Mouse (Mus musculus): Measurements from ENCODE around the gene Serpina3a. TPM values are rescaled to one million over a fixed set of nuclear protein-coding genes. Genes with fewer than 3 reads are reported as not detected.

The Serpina3a gene
- total and polyA plus RNA-seq, 2 experiments = not detected

DNA sequence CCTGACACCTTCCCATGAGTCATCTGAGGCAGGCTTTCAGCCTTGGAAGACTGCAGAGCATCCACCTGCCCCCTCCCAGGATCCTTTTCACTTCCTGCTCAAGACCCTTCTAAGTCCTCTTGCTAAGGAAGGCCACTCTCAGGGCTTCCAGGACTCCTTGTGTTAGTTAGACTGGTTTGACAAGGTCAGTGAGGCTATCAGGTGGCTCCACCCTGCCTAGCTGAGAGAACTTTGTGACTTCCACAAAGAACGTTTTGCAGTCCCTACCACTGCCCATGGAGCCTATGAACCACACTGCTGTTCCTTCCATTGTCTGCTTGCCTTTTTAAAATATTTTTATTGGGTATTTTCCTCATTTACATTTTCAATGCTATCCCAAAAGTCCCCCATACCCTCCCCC is 40.8 kb upstream of the Serpina3a start:
- 29% methylated on average over 1 of the region's 1 CpGs for WGBS
- Histone ChIP-seq H3K4me1 (ENCODE audit: control insufficient read depth, insufficient read depth, low read length) (peaks cover 27% of the 10 kb centered on the region), H3K79me2 (ENCODE audit: control insufficient read depth, insufficient read depth, low read length) (no peaks in the 10 kb centered on the region), H3K27ac (replicated peaks; ENCODE audit: insufficient read depth, low read depth, low read length) (no peak overlapping the region), H3K36me3 (ENCODE audit: control insufficient read depth, insufficient read depth, low read length) (no peaks in the 10 kb centered on the region), H3K4me3 (ENCODE audit: insufficient read depth, low read depth, low read length) (no peak overlapping the region), H3K27me3 (ENCODE audit: control insufficient read depth, insufficient read depth, low read length) (no peaks in the 10 kb centered on the region), H3K9ac (ENCODE audit: low read depth, low read length) (no peak overlapping the region)
- no peak for TF ChIP-seq POLR2A (IDR thresholded peaks at IDR 0.05; ENCODE audit: extremely low read depth, insufficient read depth, low read length)
- TF ChIP-seq CTCF (IDR thresholded peaks at IDR 0.05; ENCODE audit: low read depth, low read length) = no peak
- no peak for DNase-seq (ENCODE audit: extremely low read depth, low read depth, low spot score)

DNA sequence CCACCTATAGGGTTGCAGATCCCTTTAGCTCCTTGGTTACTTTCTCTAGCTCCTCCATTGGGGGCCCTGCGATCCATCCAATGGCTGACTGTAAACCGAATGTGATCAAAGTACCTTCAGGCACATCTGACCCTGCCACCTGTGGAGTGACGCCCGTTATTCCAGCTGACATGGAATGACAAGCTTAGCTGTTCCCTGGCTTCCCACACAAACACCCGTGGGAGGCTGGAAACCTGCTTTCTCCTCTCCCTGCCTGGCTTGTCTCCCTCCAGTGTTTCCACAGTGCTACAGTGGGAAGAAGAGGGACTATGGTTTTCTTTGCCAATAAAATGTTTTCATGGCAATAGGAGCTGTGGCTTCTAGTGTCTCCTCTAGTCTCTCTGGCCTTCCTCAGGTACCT is 40.2 kb upstream of the Serpina3a start:
- no peak for DNase-seq (ENCODE audit: extremely low read depth, low read depth, low spot score)
- H3K4me1 ChIP-seq (ENCODE audit: control insufficient read depth, insufficient read depth, low read length) = peaks cover 27% of the 10 kb centered on the region
- H3K9ac ChIP-seq (ENCODE audit: low read depth, low read length) = no peak overlapping the region
- no peak overlapping the region for H3K27ac ChIP-seq (replicated peaks; ENCODE audit: insufficient read depth, low read depth, low read length)
- 77% methylated on average over 5 of the region's 5 CpGs for WGBS
- no peak for TF ChIP-seq CTCF (IDR thresholded peaks at IDR 0.05; ENCODE audit: low read depth, low read length)
- no peak for TF ChIP-seq POLR2A (IDR thresholded peaks at IDR 0.05; ENCODE audit: extremely low read depth, insufficient read depth, low read length)
- no peaks in the 10 kb centered on the region for H3K27me3 ChIP-seq (ENCODE audit: control insufficient read depth, insufficient read depth, low read length)
- H3K79me2 ChIP-seq (ENCODE audit: control insufficient read depth, insufficient read depth, low read length) = no peaks in the 10 kb centered on the region
- no peak overlapping the region for H3K4me3 ChIP-seq (ENCODE audit: insufficient read depth, low read depth, low read length)
- no peaks in the 10 kb centered on the region for H3K36me3 ChIP-seq (ENCODE audit: control insufficient read depth, insufficient read depth, low read length)

DNA sequence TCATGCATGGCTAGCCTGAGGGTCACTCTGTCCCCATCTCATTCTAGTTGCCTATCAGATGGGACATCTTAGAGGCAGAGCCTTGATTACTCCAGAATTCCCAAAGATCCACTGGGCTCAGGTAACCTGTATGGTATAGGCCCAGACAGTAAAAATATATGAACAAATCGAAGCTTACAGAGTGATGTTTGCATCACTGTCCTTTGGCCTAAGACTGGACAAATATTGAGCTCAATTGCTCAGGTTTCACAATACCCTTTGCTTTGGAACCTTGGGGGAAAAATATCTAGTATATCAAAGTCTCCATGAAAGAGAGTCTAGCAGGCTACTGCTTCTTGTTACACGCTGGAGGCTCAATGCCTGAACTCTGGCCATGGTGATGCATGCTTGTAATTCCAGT is 22.4 kb upstream of the Serpina3a start:
- TF ChIP-seq CTCF (IDR thresholded peaks at IDR 0.05; ENCODE audit: low read depth, low read length) (no peak), POLR2A (IDR thresholded peaks at IDR 0.05; ENCODE audit: extremely low read depth, insufficient read depth, low read length) (no peak)

DNA sequence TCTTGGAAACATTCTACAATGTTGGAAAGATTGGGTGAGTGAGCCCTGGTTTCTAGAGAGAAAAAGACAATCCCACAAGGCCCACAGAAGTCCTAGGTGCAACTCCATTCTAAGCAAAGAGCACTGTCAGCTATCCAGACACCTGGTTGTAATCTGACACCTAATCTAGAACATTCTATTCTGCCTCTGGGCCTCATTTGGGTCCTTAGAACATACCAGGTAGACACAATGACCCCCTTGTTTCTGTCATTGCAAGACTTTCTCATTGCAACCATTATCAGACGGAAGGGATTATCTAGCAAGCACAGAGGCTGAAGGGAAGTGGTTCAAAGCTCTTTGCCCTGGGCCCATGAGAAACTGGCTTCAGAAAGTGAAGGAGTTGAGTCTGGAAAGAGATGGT is 21.2 kb upstream of the Serpina3a start:
- Histone ChIP-seq H3K4me1 (ENCODE audit: control insufficient read depth, insufficient read depth, low read length) (peaks cover 8% of the 10 kb centered on the region), H3K36me3 (ENCODE audit: control insufficient read depth, insufficient read depth, low read length) (no peaks in the 10 kb centered on the region), H3K27ac (replicated peaks; ENCODE audit: insufficient read depth, low read depth, low read length) (no peak overlapping the region), H3K9ac (ENCODE audit: low read depth, low read length) (no peak overlapping the region), H3K4me3 (ENCODE audit: insufficient read depth, low read depth, low read length) (no peak overlapping the region), H3K79me2 (ENCODE audit: control insufficient read depth, insufficient read depth, low read length) (no peaks in the 10 kb centered on the region), H3K27me3 (ENCODE audit: control insufficient read depth, insufficient read depth, low read length) (no peaks in the 10 kb centered on the region)
- TF ChIP-seq POLR2A (IDR thresholded peaks at IDR 0.05; ENCODE audit: extremely low read depth, insufficient read depth, low read length) = no peak
- TF ChIP-seq CTCF (IDR thresholded peaks at IDR 0.05; ENCODE audit: low read depth, low read length) = no peak
- WGBS = 95% methylated on average over 1 of the region's 1 CpGs
- no peak for DNase-seq (ENCODE audit: extremely low read depth, low read depth, low spot score)

More for the DNA sequence above, 22.4 kb upstream of the Serpina3a start:
- DNase-seq (ENCODE audit: extremely low read depth, low read depth, low spot score) = peak; percentile 69
- no peak overlapping the region for H3K4me3 ChIP-seq (ENCODE audit: insufficient read depth, low read depth, low read length)
- no peak overlapping the region for H3K9ac ChIP-seq (ENCODE audit: low read depth, low read length)
- H3K36me3 ChIP-seq (ENCODE audit: control insufficient read depth, insufficient read depth, low read length) = no peaks in the 10 kb centered on the region
- WGBS = 20% methylated on average over 2 of the region's 2 CpGs
- peaks cover 8% of the 10 kb centered on the region for H3K4me1 ChIP-seq (ENCODE audit: control insufficient read depth, insufficient read depth, low read length)
- peak overlapping the region; percentile 66 for H3K27ac ChIP-seq (replicated peaks; ENCODE audit: insufficient read depth, low read depth, low read length)
- H3K27me3 ChIP-seq (ENCODE audit: control insufficient read depth, insufficient read depth, low read length) = no peaks in the 10 kb centered on the region
- no peaks in the 10 kb centered on the region for H3K79me2 ChIP-seq (ENCODE audit: control insufficient read depth, insufficient read depth, low read length)

DNA sequence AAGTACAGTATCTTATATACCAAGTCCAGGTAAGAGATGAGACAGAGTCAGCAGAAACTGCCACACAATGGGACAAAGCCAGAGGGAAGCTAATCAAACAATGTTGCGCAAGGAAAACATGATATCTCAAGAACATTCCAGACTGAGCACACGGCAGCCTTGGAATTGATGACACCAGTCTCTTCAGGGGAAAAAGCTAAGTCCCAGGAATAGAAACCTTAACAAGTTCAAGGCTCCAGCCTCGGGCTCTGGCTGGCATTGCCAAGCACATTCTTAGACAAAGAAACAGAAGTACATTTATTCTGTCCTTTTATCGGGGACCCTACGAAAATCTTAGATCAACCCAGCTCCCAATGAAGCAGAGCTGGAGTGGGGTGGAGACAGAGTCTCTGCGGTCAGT is 11.8 kb upstream of the Serpina3a start, which contains the start of gene Serpina5:
Serpina5 (plus strand) TSS at position 346 of the 400 bp plus-strand sequence.
- Histone ChIP-seq H3K4me1 (ENCODE audit: control insufficient read depth, insufficient read depth, low read length) (peaks cover 8% of the 10 kb centered on the region), H3K27me3 (ENCODE audit: control insufficient read depth, insufficient read depth, low read length) (no peaks in the 10 kb centered on the region), H3K79me2 (ENCODE audit: control insufficient read depth, insufficient read depth, low read length) (no peaks in the 10 kb centered on the region), H3K9ac (ENCODE audit: low read depth, low read length) (no peak within 1 kb of the TSS), H3K36me3 (ENCODE audit: control insufficient read depth, insufficient read depth, low read length) (no peaks in the 10 kb centered on the region), H3K27ac (replicated peaks; ENCODE audit: insufficient read depth, low read depth, low read length) (no peak within 1 kb of the TSS), H3K4me3 (ENCODE audit: insufficient read depth, low read depth, low read length) (no peak within 1 kb of the TSS)
- 67% methylated on average over 6 of the region's 6 CpGs for WGBS
- DNase-seq (ENCODE audit: extremely low read depth, low read depth, low spot score) = peak; percentile 75
- TF ChIP-seq POLR2A (IDR thresholded peaks at IDR 0.05; ENCODE audit: extremely low read depth, insufficient read depth, low read length) (no peak), CTCF (IDR thresholded peaks at IDR 0.05; ENCODE audit: low read depth, low read length) (no peak)

DNA sequence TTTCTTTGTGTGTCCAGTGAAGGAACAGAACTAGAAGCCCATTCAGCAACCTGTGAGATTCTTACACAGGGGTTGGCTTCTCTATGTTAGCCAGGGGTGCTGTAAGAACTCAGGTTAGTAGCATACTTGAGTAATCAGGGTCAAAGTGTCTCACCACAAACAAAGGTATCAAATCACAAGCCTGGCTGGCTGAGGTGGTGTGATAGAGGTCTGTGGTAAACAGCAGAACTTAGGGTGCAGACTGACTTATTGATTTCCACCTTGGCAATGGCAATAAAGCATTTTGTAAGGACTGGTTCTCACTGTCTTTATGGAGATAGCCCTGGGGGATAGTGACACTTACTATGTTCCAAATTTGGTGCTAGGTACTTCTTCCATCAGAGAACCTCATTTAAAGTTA is 6.7 kb upstream of the Serpina3a start:
- Histone ChIP-seq H3K36me3 (ENCODE audit: control insufficient read depth, insufficient read depth, low read length) (no peaks in the 10 kb centered on the region), H3K9ac (ENCODE audit: low read depth, low read length) (no peak overlapping the region), H3K4me3 (ENCODE audit: insufficient read depth, low read depth, low read length) (no peak overlapping the region), H3K79me2 (ENCODE audit: control insufficient read depth, insufficient read depth, low read length) (no peaks in the 10 kb centered on the region), H3K27ac (replicated peaks; ENCODE audit: insufficient read depth, low read depth, low read length) (peak overlapping the region; percentile 96), H3K4me1 (ENCODE audit: control insufficient read depth, insufficient read depth, low read length) (peaks cover 31% of the 10 kb centered on the region), H3K27me3 (ENCODE audit: control insufficient read depth, insufficient read depth, low read length) (no peaks in the 10 kb centered on the region)
- DNase-seq (ENCODE audit: extremely low read depth, low read depth, low spot score) = peak; percentile 99
- TF ChIP-seq POLR2A (IDR thresholded peaks at IDR 0.05; ENCODE audit: extremely low read depth, insufficient read depth, low read length) = no peak
- no peak for TF ChIP-seq CTCF (IDR thresholded peaks at IDR 0.05; ENCODE audit: low read depth, low read length)

Data from liver, adult 2 months (tissue).